Mouse (Mus musculus) olfactory bulb, adult 2 months (tissue): ENCODE measurements at regions not wholly inside any gene's neighbourhood (a gene's known extent, or its start where the extent isn't known, plus 50 kb on each side); places are given as distances from the start of the nearest gene placed in this dataset.

Source experiments
- CTCF ChIP-seq: fragments of 200-500 bp; IDR thresholded peaks from 2 replicates; pipeline ENCODE4 v1.5.1; 2012; ENCODE audit warnings: low read depth, mild to moderate bottlenecking, low read length, moderate library complexity; ENCODE audit not compliant: insufficient read depth
- POLR2A ChIP-seq: fragments of 200-500 bp; IDR thresholded peaks from 2 replicates; pipeline ENCODE4 v1.6.1; 2012; ENCODE audit warnings: mild to moderate bottlenecking, low read depth, low read length, moderate library complexity; ENCODE audit not compliant: insufficient read depth

DNA sequence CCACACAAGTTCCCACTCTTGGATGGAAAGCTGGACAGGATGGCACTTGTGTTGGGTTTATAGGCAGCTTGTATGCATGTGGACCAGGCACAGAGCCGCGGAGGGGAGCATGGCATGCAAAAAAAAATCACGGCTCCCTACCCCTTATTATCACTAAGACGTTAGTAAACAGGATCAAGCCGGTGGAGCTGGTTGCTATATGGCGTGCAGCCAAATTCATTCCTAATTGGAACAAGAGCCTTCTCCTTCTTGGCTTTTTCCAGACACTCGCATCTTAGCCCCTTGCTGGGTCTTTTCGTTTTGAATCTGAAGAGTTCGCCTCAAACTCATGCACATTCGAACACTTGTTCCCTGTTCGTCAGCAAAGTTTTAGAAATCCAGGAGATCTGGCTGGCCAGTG lies 211.0 kb downstream of the Rplp1 start:
- TF ChIP-seq CTCF (no peak), POLR2A (no peak)
